Mouse (Mus musculus) small intestine, adult 2 months (tissue): Measurements from ENCODE around the gene Olfr631.

Source experiments
- CTCF ChIP-seq: fragments of 200-500 bp; IDR thresholded peaks from 2 replicates; pipeline ENCODE4 v1.5.1; 2012; ENCODE audit warnings: low read depth, mild to moderate bottlenecking, control low read depth, inconsistent platforms, low read length, moderate library complexity, mixed read lengths; ENCODE audit not compliant: insufficient replicate concordance, insufficient read length; ENCODE audit errors: extremely low read depth
- POLR2A ChIP-seq: fragments of 200-500 bp; IDR thresholded peaks from 2 replicates; pipeline ENCODE4 v1.6.1; 2012; ENCODE audit warnings: low read depth, mild to moderate bottlenecking, control low read depth, inconsistent platforms, low read length, moderate library complexity

GRCm38 (mm10) chr7:103903187-103903586 lies 25.4 kb upstream of the Olfr631 start, which contains the start of gene Olfr65:
- no peak for TF ChIP-seq POLR2A
- no peak for TF ChIP-seq CTCF
